Mouse (Mus musculus): Measurements from ENCODE around the gene Tmem47.
A peak's percentile ranks its signal among the peaks of the same experiment; 100 is the strongest.

Gene Tmem47

GRCm38 (mm10) chrX:81070210-81070803, at the start of gene Tmem47:
TSS of gene Tmem47 (plus strand) at chrX:81070698.
- DNase-seq (ENCODE audit: low read depth, low spot score), result peak; percentile 70

DNA sequence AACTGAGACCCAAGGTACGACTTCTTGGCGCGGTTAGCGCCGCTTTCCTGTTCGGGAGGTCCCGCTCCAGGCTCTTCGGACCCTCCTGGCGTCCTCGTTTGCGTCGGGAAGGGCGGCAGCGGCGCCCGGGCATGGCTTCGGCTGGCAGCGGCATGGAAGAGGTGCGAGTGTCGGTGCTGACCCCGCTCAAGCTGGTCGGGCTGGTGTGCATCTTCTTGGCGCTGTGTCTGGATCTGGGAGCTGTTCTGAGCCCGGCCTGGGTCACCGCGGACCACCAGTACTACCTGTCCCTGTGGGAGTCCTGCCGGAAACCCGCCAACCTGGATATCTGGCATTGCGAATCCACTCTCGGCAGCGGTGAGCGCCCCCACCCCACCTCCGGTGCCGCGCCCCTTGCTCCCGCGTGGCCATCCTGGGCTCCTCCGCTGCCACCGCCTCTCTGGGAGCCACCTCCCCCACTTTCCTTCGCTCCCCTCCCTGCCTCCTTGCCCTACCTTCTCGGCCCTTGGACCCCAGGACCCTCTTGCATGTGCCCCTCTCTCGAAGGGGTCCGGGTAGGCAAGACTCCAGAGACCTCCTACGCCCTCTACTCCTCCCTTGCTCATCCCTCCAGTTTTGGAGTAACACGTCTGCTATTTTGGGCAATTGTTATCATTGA, 435 bp downstream of the Tmem47 start:
- DNase-seq (ENCODE audit: low read depth, low spot score), result peak; percentile 32

DNA sequence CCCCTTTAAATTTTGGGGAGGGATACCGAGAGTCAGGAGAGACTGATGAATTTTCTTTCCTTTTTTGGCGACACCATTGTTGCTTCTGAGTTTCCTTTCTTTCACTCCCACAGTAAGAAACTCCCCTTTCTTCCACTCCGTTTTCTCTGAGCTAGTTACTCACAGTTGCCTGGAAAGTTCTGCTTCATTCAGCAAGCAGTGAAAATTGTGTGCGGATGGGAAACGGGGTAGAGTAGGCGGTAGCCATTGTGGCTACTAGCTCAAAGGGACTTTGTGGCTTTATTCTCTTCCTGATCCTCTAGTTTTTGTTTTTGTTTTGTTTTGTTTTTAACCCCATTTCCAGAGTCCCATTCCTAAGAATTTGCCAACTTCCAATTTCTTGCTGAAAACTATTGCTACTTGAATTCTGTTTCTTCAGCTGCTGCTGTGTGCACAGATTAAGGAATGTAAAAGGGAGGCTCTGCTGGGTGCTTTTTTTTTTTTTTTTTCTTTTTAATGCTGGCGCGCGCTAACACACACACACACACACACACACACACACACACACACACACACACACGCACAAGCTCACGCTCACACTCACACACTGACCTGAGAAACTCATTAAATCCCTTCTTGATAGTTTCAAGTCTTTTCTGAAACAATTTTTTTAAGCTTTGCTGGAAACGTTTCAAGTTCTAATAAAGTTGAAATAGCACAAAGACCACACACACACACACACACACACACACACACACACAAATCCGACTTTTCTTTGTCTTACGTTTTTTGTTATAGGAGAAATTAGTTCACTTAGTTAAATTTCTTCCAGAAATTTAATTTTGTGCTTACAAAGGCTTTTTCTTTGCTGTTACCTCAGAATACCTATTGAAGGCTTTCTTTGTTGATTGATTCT, 1.5 kb downstream of the Tmem47 start:
- peak; percentile 4 for DNase-seq (ENCODE audit: low read depth, low spot score)

- DNase-seq (ENCODE audit: low read depth, low spot score), result no peak
These were observed 2.2 kb downstream of the Tmem47 start for GRCm38 (mm10) chrX:81072651-81073050.

GRCm38 (mm10) chrX:81073834-81074233, 3.3 kb downstream of the Tmem47 start:
- DNase-seq (ENCODE audit: low read depth, low spot score), result no peak

- DNase-seq (ENCODE audit: low read depth, low spot score), result no peak
These were observed 8.0 kb downstream of the Tmem47 start for GRCm38 (mm10) chrX:81078522-81078921.

DNA sequence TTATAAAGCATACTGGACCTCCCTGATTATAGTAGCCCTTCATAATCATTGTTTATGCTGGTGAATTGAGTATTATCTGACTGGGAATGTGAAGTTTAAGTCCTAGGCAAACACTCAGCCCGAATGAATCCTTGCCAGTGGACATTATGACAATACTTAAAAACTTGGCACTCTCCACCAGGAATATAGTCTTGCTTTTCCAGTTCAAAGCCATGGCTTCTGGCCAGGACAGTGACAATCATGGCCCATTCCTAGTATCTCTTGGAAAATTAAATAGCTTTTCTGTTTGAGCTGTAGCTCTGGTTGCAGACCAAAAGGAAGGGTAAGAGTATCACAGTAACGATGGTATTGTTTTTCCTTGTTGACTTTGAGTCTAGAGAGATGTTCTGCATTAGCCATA, 10.5 kb downstream of the Tmem47 start:
- no peak for DNase-seq (ENCODE audit: low read depth, low spot score)

DNA sequence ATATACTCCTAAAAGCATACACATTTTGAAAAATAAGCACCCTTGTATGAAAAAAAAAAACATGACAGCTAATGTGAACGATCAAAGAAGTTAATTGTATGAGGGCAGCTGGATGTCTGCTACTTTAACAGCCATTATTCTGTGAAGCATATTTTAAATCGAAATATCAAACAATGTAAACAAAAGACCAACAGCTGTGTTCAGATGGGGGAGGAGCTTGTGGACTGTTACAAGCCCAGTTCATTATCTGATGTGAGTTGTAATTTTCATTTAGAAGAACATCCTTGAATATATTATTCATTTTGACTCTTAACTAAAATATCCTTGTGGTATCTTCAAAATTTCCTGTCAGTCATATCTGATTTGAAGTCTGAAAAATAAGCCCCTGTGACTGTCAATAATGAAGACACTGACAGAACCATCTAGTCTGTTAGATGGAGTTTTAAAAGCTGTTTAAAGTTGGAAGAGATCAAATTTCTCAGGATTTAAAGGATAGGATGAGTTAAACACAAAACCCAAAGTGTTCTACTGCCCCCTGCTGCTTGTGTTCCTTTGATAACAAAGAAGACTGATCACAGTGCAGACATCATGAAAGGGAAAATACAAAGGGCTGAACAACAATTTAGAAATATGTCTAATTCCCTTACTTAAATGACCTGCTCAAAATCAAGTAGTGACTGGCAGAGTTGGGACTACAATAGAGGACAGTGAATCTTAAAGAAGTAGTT, 14.7 kb downstream of the Tmem47 start:
- DNase-seq (ENCODE audit: low read depth, low spot score), result peak; percentile 37

DNA sequence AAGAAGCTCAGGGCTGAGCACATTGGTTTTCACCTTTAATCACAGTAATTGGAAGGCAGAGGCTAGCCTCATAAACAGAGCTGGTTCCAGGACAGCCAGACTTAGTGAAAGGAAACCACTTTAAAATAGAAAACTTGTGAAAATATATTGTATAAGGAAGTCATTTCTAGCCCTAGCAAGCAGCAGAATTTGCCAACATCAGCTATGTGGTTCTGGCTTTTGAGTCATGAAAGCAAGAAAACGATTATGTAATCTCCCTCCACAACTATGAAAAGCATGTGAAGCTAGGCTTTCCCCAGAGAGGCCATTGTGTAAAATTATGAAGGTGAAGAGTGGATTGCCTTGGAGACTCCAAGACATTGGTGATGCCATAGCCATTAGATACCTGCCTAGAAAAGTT, 76.9 kb downstream of the Tmem47 start:
- no peak for DNase-seq (ENCODE audit: low read depth, low spot score)

All from ES-CJ7 (cell line).